Mouse (Mus musculus) left cerebral cortex, adult 2 months (tissue): ENCODE measurements around the gene Syce3. TPM values are rescaled to one million over a fixed set of nuclear protein-coding genes. Genes with fewer than 3 reads are reported as not detected.
A peak's percentile ranks its signal among the peaks of the same experiment; 100 is the strongest.

ENCODE experiments used
- DNase-seq, 2 experiments: peaks; one replicate each; pipeline ENCODE4 v3.0.0; 2021 to 2022; ENCODE audit warnings: low spot score in 2 of 2, mixed read lengths in 1 of 2; ENCODE audit errors: extremely low spot score in 1 of 2
- H3K27ac ChIP-seq: fragments of 200-600 bp; 2 replicates; pipeline ENCODE4 v1.8.1; 2022
- H3K4me3 ChIP-seq: fragments of 200-600 bp; 2 replicates; pipeline ENCODE4 v1.8.1; 2022
- CTCF ChIP-seq: fragments of 200-600 bp; IDR thresholded peaks from 2 replicates; pipeline ENCODE4 v1.8.1; 2022; ENCODE audit warnings: antibody characterized with exemption, mild to moderate bottlenecking, moderate library complexity
- intact Hi-C: fragments of 180-260 bp; cut with DNase I; formaldehyde crosslinking; loops from one replicate; pipeline ENCODE4 v1.15.1; 2025
- total RNA-seq, 2 experiments: library from RNA; stranded (reverse); gene quantifications; 2 replicates each; pipeline ENCODE4 v1.2.3; 2021

Gene Syce3
- total RNA-seq, 2 experiments from 2014 or later, result not detected

- no peak overlapping the region for H3K27ac ChIP-seq
- no peak overlapping the region for H3K4me3 ChIP-seq
- no peak for TF ChIP-seq CTCF
- DNase-seq, result no peak
- intact Hi-C loops, result no loop called here
Observed at GRCm38 (mm10) chr15:89404831-89405623, 5.3 kb downstream of the Syce3 start.

GRCm38 (mm10) chr15:89402471-89402870 is 7.8 kb downstream of the Syce3 start:
- intact Hi-C loops, result no loop called here
- DNase-seq, result no peak
- H3K27ac ChIP-seq, result no peak overlapping the region

DNA sequence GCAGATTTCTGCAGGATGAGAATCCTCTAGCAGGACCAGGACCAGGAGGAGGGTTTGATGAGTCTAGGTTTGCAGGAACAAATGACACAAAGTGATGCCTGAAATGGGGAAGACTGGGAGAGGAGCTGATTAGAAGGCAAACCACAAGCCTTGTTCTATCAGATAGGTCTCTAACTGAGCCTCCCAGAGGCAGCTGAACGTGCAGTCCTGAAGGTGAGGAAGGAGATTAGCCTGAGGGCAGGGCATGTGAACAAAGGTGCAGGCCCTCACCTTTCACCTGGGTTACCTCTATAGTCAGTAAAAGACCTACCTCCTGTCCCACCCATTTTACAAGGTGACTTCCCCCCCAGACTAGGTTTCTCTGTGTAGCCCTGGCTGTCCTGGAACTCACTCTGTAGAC is 10.6 kb downstream of the Syce3 start:
- Histone ChIP-seq H3K4me3 (no peak overlapping the region), H3K27ac (no peak overlapping the region)
- TF ChIP-seq CTCF, result no peak
- no peak for DNase-seq
- intact Hi-C loops, result no loop called here

More at GRCm38 (mm10) chr15:89402471-89402870, 7.8 kb downstream of the Syce3 start:
- TF ChIP-seq CTCF, result no peak
- H3K4me3 ChIP-seq, result no peak overlapping the region

DNA sequence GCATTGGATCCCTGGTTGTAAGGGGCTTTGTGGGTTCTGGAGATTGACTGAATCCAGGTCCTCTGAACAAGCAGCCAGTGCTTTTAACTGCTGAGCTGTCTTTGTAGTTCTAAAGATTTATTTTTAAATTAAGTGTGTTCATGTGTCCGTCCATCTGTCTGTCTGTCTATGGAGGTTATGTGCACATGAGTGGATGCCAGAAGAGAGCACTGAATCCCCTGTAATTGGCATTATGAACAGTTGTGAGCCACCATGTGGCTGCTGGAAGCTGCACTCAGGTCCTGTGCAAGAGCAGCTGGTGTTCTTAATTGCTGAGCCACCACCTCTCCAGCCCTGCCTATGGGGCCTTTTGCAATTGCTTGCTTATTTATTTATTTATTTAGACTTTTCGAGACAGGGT is 12.2 kb downstream of the Syce3 start:
- intact Hi-C loops, result no loop called here
- no peak for TF ChIP-seq CTCF
- no peak overlapping the region for H3K4me3 ChIP-seq
- no peak overlapping the region for H3K27ac ChIP-seq
- DNase-seq, result no peak

GRCm38 (mm10) chr15:89396883-89397282 is 13.4 kb downstream of the Syce3 start:
- intact Hi-C loops, result no loop called here

GRCm38 (mm10) chr15:89390081-89390480 is 20.2 kb downstream of the Syce3 start:
- TF ChIP-seq CTCF, result no peak
- no peak overlapping the region for H3K27ac ChIP-seq
- intact Hi-C loops, result no loop called here
- no peak overlapping the region for H3K4me3 ChIP-seq
- no peak for DNase-seq

More at GRCm38 (mm10) chr15:89396883-89397282, 13.4 kb downstream of the Syce3 start:
- no peak for TF ChIP-seq CTCF
- H3K27ac ChIP-seq, result no peak overlapping the region
- DNase-seq, result no peak
- H3K4me3 ChIP-seq, result no peak overlapping the region

DNA sequence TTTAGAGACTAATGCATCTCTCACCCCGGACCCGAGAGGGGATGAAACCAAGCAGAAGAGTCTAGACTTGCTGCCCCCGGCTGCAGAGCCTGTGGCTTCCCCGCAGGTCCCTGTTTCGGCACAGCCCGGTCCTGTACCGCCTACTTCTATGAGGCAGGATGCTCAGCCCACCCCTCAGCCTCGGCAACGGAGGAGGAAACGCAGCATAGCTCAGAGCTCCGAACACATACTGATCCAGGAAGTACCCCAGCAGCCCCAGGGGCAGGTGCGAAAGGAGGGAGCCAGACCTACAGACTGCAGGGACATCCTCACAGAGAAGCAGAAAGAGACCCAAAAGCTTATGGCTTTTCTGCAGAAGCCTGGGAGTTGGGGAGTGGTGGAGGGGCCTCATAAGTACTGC is 23.2 kb downstream of the Syce3 start:
- intact Hi-C loops, result no loop called here
- no peak for DNase-seq
- no peak for TF ChIP-seq CTCF
- Histone ChIP-seq H3K4me3 (no peak overlapping the region), H3K27ac (no peak overlapping the region)

DNA sequence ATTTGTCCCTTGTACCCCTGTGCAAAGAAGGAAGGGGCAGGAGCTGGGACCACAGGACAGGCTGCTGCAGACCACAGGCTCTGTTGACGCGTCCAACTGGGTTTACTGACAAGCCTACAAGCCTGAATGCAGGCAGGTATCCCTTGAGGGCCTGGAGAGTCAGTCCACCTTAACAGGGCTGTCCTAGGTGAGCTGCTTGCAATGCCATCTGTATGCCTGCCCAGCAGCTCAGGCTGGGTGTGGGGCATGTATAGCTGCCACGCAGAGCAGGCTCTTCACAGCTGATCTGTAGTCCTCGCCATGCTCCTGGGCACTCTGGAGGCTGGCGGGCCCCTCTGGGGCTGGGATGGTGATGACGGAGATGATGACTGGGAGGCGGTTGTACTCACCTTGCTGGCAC is 25.7 kb downstream of the Syce3 start, which contains the start of gene Klhdc7b:
Gene Klhdc7b, plus strand, starts transcription at position 301 of the 400 bp plus-strand sequence.
- Histone ChIP-seq H3K27ac (no peak within 1 kb of the TSS), H3K4me3 (no peak within 1 kb of the TSS)
- intact Hi-C loops, result no loop called here
- no peak for DNase-seq
- no peak for TF ChIP-seq CTCF

DNA sequence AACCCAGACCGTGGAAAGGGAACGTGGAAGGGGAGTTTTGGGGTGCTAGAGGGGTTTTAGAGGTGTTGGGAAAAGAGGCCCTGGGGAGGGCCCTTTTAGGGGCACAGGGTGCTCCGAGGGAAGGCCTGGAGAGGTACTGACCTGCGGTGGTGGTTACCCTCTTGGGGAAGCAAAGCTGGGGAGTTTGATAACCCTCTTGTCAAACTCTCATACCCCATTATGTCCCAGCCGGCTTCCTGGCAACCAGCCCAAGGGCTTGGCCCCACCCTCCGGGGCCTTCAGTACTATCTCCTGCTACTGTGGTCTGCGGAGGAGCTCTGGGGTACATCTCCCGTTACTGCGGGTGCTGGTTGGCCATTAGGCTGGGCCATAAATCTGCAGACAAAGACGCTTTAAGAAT is 30.9 kb downstream of the Syce3 start:
- intact Hi-C loops, result no loop called here
- Histone ChIP-seq H3K4me3 (peak overlapping the region; percentile 39), H3K27ac (peak overlapping the region; percentile 40)
- TF ChIP-seq CTCF, result no peak
- DNase-seq, result no peak

DNA sequence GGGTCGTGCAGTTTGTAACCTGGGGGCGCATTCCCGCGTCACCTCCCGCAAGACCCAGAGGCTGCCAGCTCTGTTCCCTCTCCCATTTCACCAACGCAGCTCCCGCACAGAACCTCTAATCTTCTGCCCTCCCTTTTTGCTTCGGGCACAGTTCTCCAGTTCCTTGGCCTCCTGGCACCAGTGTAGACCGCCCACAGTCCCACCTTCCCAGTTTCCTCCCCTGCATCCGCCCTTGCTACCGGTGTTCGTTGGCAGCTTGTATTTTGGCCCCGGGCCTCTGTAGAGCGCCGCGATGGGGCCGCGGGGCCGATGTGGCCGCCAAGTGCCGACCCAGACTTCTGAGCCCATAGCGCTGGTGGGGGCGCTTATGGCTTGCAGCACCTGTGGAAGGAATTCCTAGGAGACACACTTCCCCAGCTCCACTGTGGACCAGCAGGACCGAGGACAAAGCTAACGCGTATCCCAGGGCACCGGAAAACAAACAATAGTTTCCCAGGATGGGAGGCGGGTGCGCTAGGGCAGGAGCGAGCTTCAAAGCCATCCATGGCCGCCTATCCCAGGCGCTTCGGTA is 31.4 kb downstream of the Syce3 start, which contains the start of gene Odf3b:
Gene Odf3b, minus strand, starts transcription at position 452 of the 571 bp plus-strand sequence.
- TF ChIP-seq CTCF, result no peak
- H3K27ac ChIP-seq, result peak within 1 kb of the TSS; percentile 40
- intact Hi-C loops, result no loop called here
- no peak for DNase-seq
- H3K4me3 ChIP-seq, result peak within 1 kb of the TSS; percentile 39

- TF ChIP-seq CTCF, result no peak
- DNase-seq, result no peak
- H3K27ac ChIP-seq, result peak overlapping the region; percentile 40; the same call in 1 of the 2 replicates
- H3K4me3 ChIP-seq, result peak overlapping the region; percentile 39
- intact Hi-C loops, result no loop called here
Observed at GRCm38 (mm10) chr15:89377938-89378828, 32.1 kb downstream of the Syce3 start.

DNA sequence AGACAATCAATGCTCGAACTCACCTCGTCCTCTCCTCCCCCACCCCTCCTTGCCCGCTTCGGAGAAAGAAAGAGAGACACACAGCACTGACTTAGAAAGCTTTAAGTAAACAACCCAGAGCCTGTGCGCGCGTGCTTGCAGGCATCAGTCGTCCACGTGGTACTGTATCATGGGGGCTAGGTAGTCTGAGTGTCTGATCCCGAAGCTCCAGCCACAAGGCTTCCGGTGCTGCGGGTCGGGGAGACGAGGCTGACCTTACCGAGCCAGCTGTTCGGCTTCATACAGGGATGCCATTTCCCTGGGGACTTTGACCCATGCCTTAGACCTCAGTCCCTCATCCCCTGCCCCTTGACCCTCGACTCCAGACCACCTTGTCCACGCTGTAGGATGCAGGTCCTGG is 32.9 kb downstream of the Syce3 start:
- no peak overlapping the region for H3K4me3 ChIP-seq
- TF ChIP-seq CTCF, result no peak
- DNase-seq, result no peak
- intact Hi-C loops, result no loop called here
- no peak overlapping the region for H3K27ac ChIP-seq
